Mouse (Mus musculus) bone marrow macrophage, adult 2 months (primary cell): ENCODE data around the gene AC124108.1. TPM values are rescaled to one million over a fixed set of nuclear protein-coding genes. Genes with fewer than 3 reads are reported as not detected.

Source experiments
- H3K27ac ChIP-seq: 2 replicates; pipeline ENCODE4 v1.5.1; 2012; ENCODE audit warnings: low read depth, low read length; ENCODE audit not compliant: insufficient read depth
- H3K4me1 ChIP-seq: 2 replicates; pipeline ENCODE4 v1.6.1; 2012; ENCODE audit warnings: low read length; ENCODE audit not compliant: control insufficient read depth, insufficient read depth
- H3K4me3 ChIP-seq: 2 replicates; pipeline ENCODE4 v1.5.1; 2012; ENCODE audit warnings: mild to moderate bottlenecking, low read length, moderate library complexity; ENCODE audit not compliant: insufficient read depth
- CTCF ChIP-seq: IDR thresholded peaks from 2 replicates; pipeline ENCODE4 v1.5.1; 2012; ENCODE audit warnings: low read depth, mild to moderate bottlenecking, low read length, moderate library complexity
- POLR2A ChIP-seq: IDR thresholded peaks from 2 replicates; pipeline ENCODE4 v1.6.1; 2012; ENCODE audit warnings: mild to moderate bottlenecking, low read depth, low read length, borderline replicate concordance
- polyA plus RNA-seq: library from polyadenylated mRNA; stranded (reverse); fragments of >200 nt; gene quantifications from 2 replicates; pipeline ENCODE4 v1.2.4, GENCODE M21; 2012; ENCODE audit not compliant: missing spikeins, insufficient read depth, insufficient read length

Gene AC124108.1
- polyA plus RNA-seq, 1 experiment = not detected

- TF ChIP-seq CTCF (no peak), POLR2A (no peak)
- Histone ChIP-seq H3K4me3 (no peak overlapping the region), H3K27ac (no peak overlapping the region)
Observed at GRCm38 (mm10) chr1:132200562-132201510, 9.6 kb downstream of the AC124108.1 start.

DNA sequence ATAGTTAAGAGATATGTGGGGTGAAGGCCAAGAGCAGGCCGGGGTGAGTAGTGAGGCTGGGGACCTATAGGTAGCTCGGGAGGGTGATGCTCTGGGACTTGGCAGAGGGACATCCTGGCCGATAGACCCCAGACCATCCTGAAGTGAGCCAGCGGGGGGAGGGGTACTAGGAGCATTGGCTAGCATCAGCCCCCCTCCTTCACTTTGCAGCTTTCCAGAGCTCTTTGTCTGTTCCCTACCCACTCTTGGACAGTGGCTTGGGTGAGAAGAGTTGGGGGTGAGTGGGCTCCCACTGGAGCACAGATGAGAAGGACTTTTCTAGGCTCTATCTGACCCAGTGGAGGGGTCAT, 10.2 kb downstream of the AC124108.1 start:
- TF ChIP-seq POLR2A (no peak), CTCF (no peak)
- H3K4me1 ChIP-seq = peaks cover 4% of the 10 kb centered on the region; the same call in 1 of the 2 replicates
- H3K27ac ChIP-seq = no peak overlapping the region
- H3K4me3 ChIP-seq = no peak overlapping the region

More at GRCm38 (mm10) chr1:132200562-132201510, 9.6 kb downstream of the AC124108.1 start:
- peaks cover under 1% of the 10 kb centered on the region; the same call in 1 of the 2 replicates for H3K4me1 ChIP-seq

DNA sequence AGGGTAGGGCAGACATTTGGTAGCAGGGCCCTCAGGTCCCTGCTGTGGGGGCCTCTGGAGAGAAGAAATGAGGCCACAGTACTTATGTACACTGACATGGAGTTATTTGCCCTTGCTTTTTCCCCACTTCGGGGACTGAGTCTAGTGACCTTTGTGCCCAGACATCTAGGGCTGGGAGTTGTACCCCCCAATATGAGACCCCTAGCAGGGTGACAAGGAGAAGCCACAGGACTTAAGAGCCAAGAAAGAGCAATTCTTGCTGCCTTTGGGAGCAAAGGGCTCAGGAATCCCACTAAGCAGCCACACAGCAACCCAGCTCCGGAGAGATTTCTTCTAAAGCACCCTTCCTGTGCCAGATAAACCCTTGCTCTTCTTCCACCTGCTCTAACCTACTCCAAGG, 10.7 kb downstream of the AC124108.1 start:
- TF ChIP-seq CTCF (no peak), POLR2A (no peak)
- no peak overlapping the region for H3K4me3 ChIP-seq
- H3K27ac ChIP-seq = no peak overlapping the region
- peaks cover 4% of the 10 kb centered on the region; the same call in 1 of the 2 replicates for H3K4me1 ChIP-seq

GRCm38 (mm10) chr1:132202771-132203170, 11.5 kb downstream of the AC124108.1 start:
- no peak for TF ChIP-seq CTCF
- no peak for TF ChIP-seq POLR2A
- Histone ChIP-seq H3K4me3 (no peak overlapping the region), H3K4me1 (peaks cover 4% of the 10 kb centered on the region; the same call in 1 of the 2 replicates), H3K27ac (no peak overlapping the region)

GRCm38 (mm10) chr1:132205958-132206357, 14.7 kb downstream of the AC124108.1 start:
- Histone ChIP-seq H3K27ac (no peak overlapping the region), H3K4me1 (peaks cover 4% of the 10 kb centered on the region; the same call in 1 of the 2 replicates), H3K4me3 (no peak overlapping the region)
- TF ChIP-seq CTCF (no peak; the same call in 1 of the 2 replicates), POLR2A (no peak)

DNA sequence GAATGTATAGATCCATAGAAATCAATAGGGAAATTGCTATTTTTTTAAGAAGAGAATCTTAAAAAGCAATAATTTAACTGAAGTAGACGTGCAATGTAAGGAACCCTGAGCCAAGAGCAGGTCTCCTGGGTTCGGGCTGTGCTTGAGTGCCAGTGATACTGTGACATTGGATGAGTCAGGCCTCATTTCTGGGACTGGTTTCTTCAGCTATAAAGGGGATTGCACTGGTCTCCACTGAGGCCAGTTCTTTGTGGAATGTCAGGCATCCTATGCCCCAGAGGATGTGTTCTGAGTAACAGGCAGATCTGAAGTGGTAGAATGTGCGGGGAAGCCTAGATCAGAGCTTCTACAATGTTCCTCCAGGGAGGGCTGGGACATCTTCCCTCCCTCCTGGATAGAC, 15.6 kb downstream of the AC124108.1 start:
- H3K4me1 ChIP-seq = peaks cover 4% of the 10 kb centered on the region; the same call in 1 of the 2 replicates
- TF ChIP-seq POLR2A = no peak
- no peak for TF ChIP-seq CTCF
- H3K4me3 ChIP-seq = no peak overlapping the region

DNA sequence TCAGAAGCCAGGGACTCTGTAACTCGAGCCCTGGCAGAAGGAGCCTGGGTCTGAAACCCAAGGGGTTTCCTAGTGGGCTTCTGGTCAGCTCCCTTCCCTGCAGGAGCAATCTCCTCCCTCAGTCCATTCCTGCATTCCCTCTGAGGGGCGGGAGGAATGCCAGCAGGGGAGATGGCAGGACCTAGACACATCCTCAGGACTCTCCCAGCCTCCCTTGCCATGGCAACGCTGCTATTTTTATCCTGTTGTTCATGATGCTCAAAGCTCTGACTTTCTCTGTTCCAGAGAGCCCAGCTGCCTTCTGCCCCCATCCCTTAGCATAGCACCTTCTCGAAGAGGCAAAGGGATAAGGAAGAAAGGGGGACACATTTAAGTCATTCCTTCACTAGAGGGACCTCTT, 16.9 kb downstream of the AC124108.1 start:
- H3K4me1 ChIP-seq = peaks cover 4% of the 10 kb centered on the region; the same call in 1 of the 2 replicates
- no peak overlapping the region for H3K4me3 ChIP-seq
- H3K27ac ChIP-seq = no peak overlapping the region
- TF ChIP-seq POLR2A = no peak
- TF ChIP-seq CTCF = no peak

More for the DNA sequence above, 15.6 kb downstream of the AC124108.1 start:
- no peak overlapping the region for H3K27ac ChIP-seq

GRCm38 (mm10) chr1:132209400-132209799, 18.1 kb downstream of the AC124108.1 start:
- peaks cover 4% of the 10 kb centered on the region; the same call in 1 of the 2 replicates for H3K4me1 ChIP-seq

GRCm38 (mm10) chr1:132210922-132211321, 19.7 kb downstream of the AC124108.1 start:
- Histone ChIP-seq H3K4me1 (peaks cover 2% of the 10 kb centered on the region; the same call in 1 of the 2 replicates), H3K4me3 (no peak overlapping the region), H3K27ac (no peak overlapping the region)
- TF ChIP-seq POLR2A (no peak), CTCF (peak; percentile 62)

More at GRCm38 (mm10) chr1:132209400-132209799, 18.1 kb downstream of the AC124108.1 start:
- H3K27ac ChIP-seq = no peak overlapping the region
- TF ChIP-seq CTCF (no peak), POLR2A (no peak)
- no peak overlapping the region for H3K4me3 ChIP-seq

GRCm38 (mm10) chr1:132211672-132212071, 20.4 kb downstream of the AC124108.1 start:
- Histone ChIP-seq H3K4me1 (no peaks in the 10 kb centered on the region), H3K4me3 (no peak overlapping the region), H3K27ac (no peak overlapping the region)
- TF ChIP-seq CTCF = no peak
- TF ChIP-seq POLR2A = no peak
